20 mouse cellular contexts compared by ENCODE assay signal in genomic region chr6:50460646-50461045, GRCm38 (mm10).
"Had no signal": no experiment of that assay in that cellular context is flagged by ENCODE, and none has a peak within 500 bp of the region (broad histone marks: within the 10 kb centered on the region; RNA-seq: fewer than 3 reads in every experiment).

No protein-coding gene starts in this region.

- H3K4me3 ChIP-seq: limb, embryonic 10.5 days; limb, embryonic 13.5 days; liver, embryonic 12.5 days; liver, embryonic 15.5 days; lung, embryonic 15.5 days had no signal

- H3K27me3 ChIP-seq: limb, embryonic 13.5 days; lung, embryonic 15.5 days had no signal

- DNase-seq: kidney, postnatal 10 days; kidney, postnatal 36 days; liver; lung, adult 18-20 months; lung, postnatal 10 days; lung, postnatal 4 days; midbrain, embryonic 14.5 days; right cerebral cortex, adult 18-20 months; right cerebral cortex, postnatal 14 days; right cerebral cortex, postnatal 4 days; spleen, adult 18-20 months; thymus, adult 18-20 months; thymus, postnatal 36 days had no signal

- H3K27ac ChIP-seq: limb, embryonic 10.5 days; limb, embryonic 13.5 days; liver, embryonic 12.5 days; liver, embryonic 15.5 days; lung, embryonic 15.5 days had no signal

- H3K9me3 ChIP-seq: limb, embryonic 10.5 days; limb, embryonic 13.5 days; liver, embryonic 12.5 days; liver, embryonic 15.5 days; lung, embryonic 15.5 days had no signal

- H3K4me2 ChIP-seq: limb, embryonic 13.5 days; liver, embryonic 12.5 days; liver, embryonic 15.5 days; lung, embryonic 15.5 days; midbrain, embryonic 11.5 days had no signal

- ATAC-seq: intestine, postnatal 0 days; liver, embryonic 12.5 days had no signal

- H3K36me3 ChIP-seq: limb, embryonic 10.5 days; limb, embryonic 13.5 days; liver, embryonic 12.5 days; liver, embryonic 15.5 days; lung, embryonic 15.5 days had no signal

- H3K9ac ChIP-seq: limb, embryonic 13.5 days; liver, embryonic 12.5 days; liver, embryonic 15.5 days; lung, embryonic 15.5 days had no signal
